Mouse (Mus musculus): Measurements from ENCODE around the gene Rpl23. TPM values are rescaled to one million over a fixed set of nuclear protein-coding genes. Genes with fewer than 3 reads are reported as not detected.
"Not testable (repeated sequence)": the region's sequence is repeated elsewhere in the genome, so short reads cannot be mapped to it uniquely, and the experiment has no call there.

Rpl23 gene
- polyA plus RNA-seq, 1 experiment from 2014 or later: 585 TPM

- H3K27ac ChIP-seq (replicated peaks): no peak overlapping the region
- 60% methylated on average over 15 of the region's 15 CpGs for WGBS
- H3K4me1 ChIP-seq (replicated peaks; ENCODE audit: control insufficient read depth, insufficient read depth): peaks cover 3% of the 10 kb centered on the region; the same call in 1 of the 2 replicates
- TF ChIP-seq CTCF (IDR thresholded peaks at IDR 0.05; ENCODE audit: low read depth) (no peak), EP300 (optimal IDR thresholded peaks at IDR 0.05) (no peak)
- H3K9ac ChIP-seq (ENCODE audit: low read length): no peak overlapping the region
- no peaks in the 10 kb centered on the region for H3K27me3 ChIP-seq (ENCODE audit: control insufficient read depth, insufficient read depth, low read length)
- H3K4me3 ChIP-seq (ENCODE audit: low read depth, low read length): no peak overlapping the region
- H3K36me3 ChIP-seq (ENCODE audit: control insufficient read depth, insufficient read depth, low read length): no peaks in the 10 kb centered on the region
- no peak overlapping the region for H3K4me2 ChIP-seq (replicated peaks; ENCODE audit: low read depth)
- no peak for DNase-seq (ENCODE audit: low spot score)
- no peak for ATAC-seq (ENCODE audit: low FRiP score, low TSS enrichment)
- no peaks in the 10 kb centered on the region for H3K9me3 ChIP-seq (ENCODE audit: control insufficient read depth, low read length)
Observed at GRCm38 (mm10) chr11:97797369-97798082, 15.3 kb upstream of the Rpl23 start.

GRCm38 (mm10) chr11:97796910-97797309 is 14.7 kb upstream of the Rpl23 start:
- DNase-seq (ENCODE audit: low spot score) (peak; percentile 57), ATAC-seq (ENCODE audit: low FRiP score, low TSS enrichment) (no peak)
- H3K4me3 ChIP-seq (ENCODE audit: low read depth, low read length): no peak overlapping the region
- peaks cover 2% of the 10 kb centered on the region; the same call in 1 of the 2 replicates for H3K4me1 ChIP-seq (replicated peaks; ENCODE audit: control insufficient read depth, insufficient read depth)
- H3K9ac ChIP-seq (ENCODE audit: low read length): no peak overlapping the region
- H3K27me3 ChIP-seq (ENCODE audit: control insufficient read depth, insufficient read depth, low read length): no peaks in the 10 kb centered on the region
- no peak for TF ChIP-seq EP300 (optimal IDR thresholded peaks at IDR 0.05)
- peak; percentile 60 for TF ChIP-seq CTCF (IDR thresholded peaks at IDR 0.05; ENCODE audit: low read depth)
- H3K9me3 ChIP-seq (ENCODE audit: control insufficient read depth, low read length): no peaks in the 10 kb centered on the region
- no peak overlapping the region for H3K27ac ChIP-seq (replicated peaks)
- 8% methylated on average over 6 of the region's 6 CpGs for WGBS
- H3K36me3 ChIP-seq (ENCODE audit: control insufficient read depth, insufficient read depth, low read length): no peaks in the 10 kb centered on the region
- H3K4me2 ChIP-seq (replicated peaks; ENCODE audit: low read depth): no peak overlapping the region

- H3K4me2 ChIP-seq (replicated peaks; ENCODE audit: low read depth): no peak overlapping the region
- TF ChIP-seq EP300 (optimal IDR thresholded peaks at IDR 0.05) (no peak), CTCF (IDR thresholded peaks at IDR 0.05; ENCODE audit: low read depth) (peak; percentile 80)
- H3K4me3 ChIP-seq (ENCODE audit: low read depth, low read length): no peak overlapping the region
- H3K4me1 ChIP-seq (replicated peaks; ENCODE audit: control insufficient read depth, insufficient read depth): no peaks in the 10 kb centered on the region
- H3K36me3 ChIP-seq (ENCODE audit: control insufficient read depth, insufficient read depth, low read length): no peaks in the 10 kb centered on the region
- no peaks in the 10 kb centered on the region for H3K27me3 ChIP-seq (ENCODE audit: control insufficient read depth, insufficient read depth, low read length)
- no peak for ATAC-seq (ENCODE audit: low FRiP score, low TSS enrichment)
- no peak for DNase-seq (ENCODE audit: low spot score)
- WGBS: 5% methylated on average over 2 of the region's 2 CpGs
- no peaks in the 10 kb centered on the region for H3K9me3 ChIP-seq (ENCODE audit: control insufficient read depth, low read length)
- no peak overlapping the region for H3K27ac ChIP-seq (replicated peaks)
- H3K9ac ChIP-seq (ENCODE audit: low read length): no peak overlapping the region
Observed at GRCm38 (mm10) chr11:97793165-97793564, 10.9 kb upstream of the Rpl23 start.

- H3K4me2 ChIP-seq (replicated peaks; ENCODE audit: low read depth); H3K27ac ChIP-seq (replicated peaks); ATAC-seq (ENCODE audit: low FRiP score, low TSS enrichment); H3K4me1 ChIP-seq (replicated peaks; ENCODE audit: control insufficient read depth, insufficient read depth); DNase-seq (ENCODE audit: low spot score); H3K4me3 ChIP-seq (ENCODE audit: low read depth, low read length); H3K9me3 ChIP-seq (ENCODE audit: control insufficient read depth, low read length); H3K27me3 ChIP-seq (ENCODE audit: control insufficient read depth, insufficient read depth, low read length); H3K36me3 ChIP-seq (ENCODE audit: control insufficient read depth, insufficient read depth, low read length); H3K9ac ChIP-seq (ENCODE audit: low read length): not testable (repeated sequence)
- WGBS: 84% methylated on average over 2 of the region's 2 CpGs
Observed at GRCm38 (mm10) chr11:97790778-97791438, 8.7 kb upstream of the Rpl23 start.

- no peak overlapping the region for H3K9ac ChIP-seq (ENCODE audit: low read length)
- no peaks in the 10 kb centered on the region for H3K9me3 ChIP-seq (ENCODE audit: control insufficient read depth, low read length)
- no peaks in the 10 kb centered on the region for H3K4me1 ChIP-seq (replicated peaks; ENCODE audit: control insufficient read depth, insufficient read depth)
- no peak overlapping the region for H3K4me3 ChIP-seq (ENCODE audit: low read depth, low read length)
- ATAC-seq (ENCODE audit: low FRiP score, low TSS enrichment) (no peak), DNase-seq (ENCODE audit: low spot score) (no peak)
- H3K27me3 ChIP-seq (ENCODE audit: control insufficient read depth, insufficient read depth, low read length): no peaks in the 10 kb centered on the region
- H3K36me3 ChIP-seq (ENCODE audit: control insufficient read depth, insufficient read depth, low read length): no peaks in the 10 kb centered on the region
- H3K27ac ChIP-seq (replicated peaks): no peak overlapping the region
- H3K4me2 ChIP-seq (replicated peaks; ENCODE audit: low read depth): no peak overlapping the region
- no peak for TF ChIP-seq EP300 (optimal IDR thresholded peaks at IDR 0.05)
- no peak for TF ChIP-seq CTCF (IDR thresholded peaks at IDR 0.05; ENCODE audit: low read depth)
- 87% methylated on average over 5 of the region's 5 CpGs for WGBS
Observed at GRCm38 (mm10) chr11:97789727-97790126, 7.5 kb upstream of the Rpl23 start.

- Histone ChIP-seq H3K9ac (ENCODE audit: low read length) (no peak overlapping the region), H3K36me3 (ENCODE audit: control insufficient read depth, insufficient read depth, low read length) (no peaks in the 10 kb centered on the region), H3K9me3 (ENCODE audit: control insufficient read depth, low read length) (no peaks in the 10 kb centered on the region), H3K27ac (replicated peaks) (no peak overlapping the region), H3K4me1 (replicated peaks; ENCODE audit: control insufficient read depth, insufficient read depth) (no peaks in the 10 kb centered on the region), H3K4me3 (ENCODE audit: low read depth, low read length) (no peak overlapping the region), H3K4me2 (replicated peaks; ENCODE audit: low read depth) (no peak overlapping the region), H3K27me3 (ENCODE audit: control insufficient read depth, insufficient read depth, low read length) (no peaks in the 10 kb centered on the region)
- DNase-seq (ENCODE audit: low spot score) (no peak), ATAC-seq (ENCODE audit: low FRiP score, low TSS enrichment) (no peak)
- no peak for TF ChIP-seq CTCF (IDR thresholded peaks at IDR 0.05; ENCODE audit: low read depth)
- 90% methylated on average over 3 of the region's 3 CpGs for WGBS
Observed at GRCm38 (mm10) chr11:97787961-97788360, 5.7 kb upstream of the Rpl23 start.
